Mouse (Mus musculus) telencephalon, adult 2 months (tissue): ENCODE results near the gene Celf1.

ENCODE experiments used
- DNase-seq: peaks from one replicate; pipeline ENCODE4 v3.0.0-alpha.2; 2011; ENCODE audit warnings: low read depth, low spot score

The Celf1 gene

GRCm38 (mm10) chr2:90939750-90940149, 432 bp upstream of the Celf1 start:
- DNase-seq, result no peak

- no peak for DNase-seq
Measured at GRCm38 (mm10) chr2:90941744-90942143, 1.6 kb downstream of the Celf1 start.

GRCm38 (mm10) chr2:90950149-90950548, 10.0 kb downstream of the Celf1 start:
- DNase-seq, result no peak

GRCm38 (mm10) chr2:90950582-90951194, 10.5 kb downstream of the Celf1 start:
- DNase-seq, result no peak

GRCm38 (mm10) chr2:90953461-90953860, 13.3 kb downstream of the Celf1 start:
- DNase-seq, result no peak

GRCm38 (mm10) chr2:90956053-90956452, 15.9 kb downstream of the Celf1 start:
- peak; percentile 81 for DNase-seq

- no peak for DNase-seq
Measured at GRCm38 (mm10) chr2:90958856-90959255, 18.7 kb downstream of the Celf1 start.

- DNase-seq, result peak; percentile 89
Measured at GRCm38 (mm10) chr2:90960012-90960411, 19.8 kb downstream of the Celf1 start.

- no peak for DNase-seq
Measured at GRCm38 (mm10) chr2:90963304-90963703, 23.1 kb downstream of the Celf1 start.

- peak; percentile 96 for DNase-seq
Measured at GRCm38 (mm10) chr2:90964811-90965465, 24.8 kb downstream of the Celf1 start.

- DNase-seq, result peak; percentile 88
Measured at GRCm38 (mm10) chr2:90965466-90966080, 25.4 kb downstream of the Celf1 start.

- peak; percentile 89 for DNase-seq
Measured at GRCm38 (mm10) chr2:90970606-90971005, 30.4 kb downstream of the Celf1 start.

- DNase-seq, result no peak
Measured at GRCm38 (mm10) chr2:90974101-90974500, 33.9 kb downstream of the Celf1 start.

GRCm38 (mm10) chr2:90975181-90975835, 35.1 kb downstream of the Celf1 start:
- peak; percentile 71 for DNase-seq

- DNase-seq, result no peak
Measured at GRCm38 (mm10) chr2:90976590-90976989, 36.4 kb downstream of the Celf1 start.

- DNase-seq, result no peak
Measured at GRCm38 (mm10) chr2:90977291-90977690, 37.1 kb downstream of the Celf1 start.

GRCm38 (mm10) chr2:90986055-90986454, 45.9 kb downstream of the Celf1 start:
- DNase-seq, result peak; percentile 69

GRCm38 (mm10) chr2:91008536-91008935, 68.4 kb downstream of the Celf1 start:
- no peak for DNase-seq

GRCm38 (mm10) chr2:91013881-91014280, 73.7 kb downstream of the Celf1 start:
- no peak for DNase-seq

- DNase-seq, result no peak
Measured at GRCm38 (mm10) chr2:91015386-91015785, 75.2 kb downstream of the Celf1 start.

GRCm38 (mm10) chr2:91018061-91018788, 78.0 kb downstream of the Celf1 start:
- no peak for DNase-seq

GRCm38 (mm10) chr2:91019911-91020310, 79.7 kb downstream of the Celf1 start:
- DNase-seq, result no peak
